Mouse (Mus musculus) bone marrow, adult 2 months (tissue): ENCODE measurements around the gene Ranbp17.

Experiments used
- CTCF ChIP-seq: fragments of 200-500 bp; IDR thresholded peaks from 2 replicates; pipeline ENCODE4 v1.5.1; 2011; ENCODE audit warnings: low read length, control low read depth; ENCODE audit not compliant: control insufficient read depth, insufficient read depth
- POLR2A ChIP-seq: fragments of 200-500 bp; IDR thresholded peaks from 2 replicates; pipeline ENCODE4 v1.6.1; 2011; ENCODE audit warnings: low read depth, mild to moderate bottlenecking, control low read depth, low read length, borderline replicate concordance; ENCODE audit not compliant: control insufficient read depth

DNA sequence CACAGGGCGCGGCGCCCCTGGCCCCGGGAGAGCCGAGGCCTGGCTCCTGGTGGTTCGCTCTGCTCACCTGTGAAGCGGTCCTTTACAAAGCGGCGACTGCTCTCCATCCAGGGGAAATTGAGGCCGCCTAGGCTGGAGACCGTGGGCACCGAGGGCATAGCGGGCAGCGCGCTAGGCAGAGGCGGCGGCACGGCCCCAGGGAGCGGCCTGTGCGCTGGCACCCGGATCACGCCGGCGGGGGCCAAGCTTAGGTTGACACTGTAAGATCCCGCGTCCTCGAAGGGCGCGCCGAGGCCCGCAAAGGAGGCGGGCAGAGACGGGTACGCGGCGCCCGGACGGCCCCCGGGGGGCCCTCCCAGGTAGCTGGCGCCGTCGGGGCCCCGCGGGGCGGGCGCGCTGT lies 310.6 kb downstream of the Ranbp17 start:
- TF ChIP-seq CTCF (no peak), POLR2A (no peak)
